Mouse (Mus musculus) spleen, adult 2 months (tissue): ENCODE results near the gene Arfgef3. TPM values are rescaled to one million over a fixed set of nuclear protein-coding genes. Genes with fewer than 3 reads are reported as not detected.

Experiments
- DNase-seq, 2 experiments: peaks; one replicate each; pipeline versions ENCODE4 v3.0.0 to v3.0.0-alpha.2; 2012 to 2021; ENCODE audit warnings: low spot score in 2 of 2, low read depth in 1 of 2
- H3K27ac ChIP-seq: fragments of 200-500 bp; 2 replicates; pipeline ENCODE4 v1.5.1; 2012; ENCODE audit warnings: low read length, inconsistent platforms; ENCODE audit not compliant: insufficient read depth
- H3K27me3 ChIP-seq: fragments of 200-500 bp; 2 replicates; pipeline ENCODE4 v1.6.1; 2012; ENCODE audit warnings: mild to moderate bottlenecking, moderate library complexity, low read length, inconsistent platforms; ENCODE audit not compliant: control insufficient read depth, insufficient read depth
- H3K36me3 ChIP-seq: fragments of 200-500 bp; 2 replicates; pipeline ENCODE4 v1.6.1; 2012; ENCODE audit warnings: mild to moderate bottlenecking, low read length, inconsistent platforms; ENCODE audit not compliant: control insufficient read depth, insufficient read depth
- H3K4me1 ChIP-seq: fragments of 200-500 bp; 2 replicates; pipeline ENCODE4 v1.6.1; 2011; ENCODE audit warnings: inconsistent platforms; ENCODE audit not compliant: control insufficient read depth, insufficient read depth, insufficient read length
- H3K4me3 ChIP-seq: fragments of 200-500 bp; 2 replicates; pipeline ENCODE4 v1.5.1; 2011; ENCODE audit warnings: mild to moderate bottlenecking, inconsistent platforms; ENCODE audit not compliant: insufficient read depth, insufficient read length; ENCODE audit errors: extremely low read depth
- CTCF ChIP-seq: fragments of 200-500 bp; IDR thresholded peaks from 2 replicates; pipeline ENCODE4 v1.5.1; 2011; ENCODE audit warnings: mild to moderate bottlenecking, inconsistent platforms; ENCODE audit not compliant: insufficient read depth, insufficient read length, insufficient replicate concordance; ENCODE audit errors: extremely low read depth
- POLR2A ChIP-seq: fragments of 200-500 bp; IDR thresholded peaks from 2 replicates; pipeline ENCODE4 v1.6.1; 2011; ENCODE audit warnings: low read depth, low read length, inconsistent platforms
- WGBS: fragments of 180-500 bp; shearing (Covaris S2); methylation state at CpG from one replicate; pipeline ENCODE4 v1.1.7; 2018; 5-methylcytosine and 5-hydroxymethylcytosine counted together
- polyA plus RNA-seq: library from polyadenylated mRNA; depleted of rRNA; stranded (reverse); fragments of >200 nt; gene quantifications from 2 replicates; pipeline ENCODE4 v1.2.3, GENCODE M21; 2012

Gene Arfgef3
- polyA plus RNA-seq, 1 experiment, result 0.19 TPM

DNA sequence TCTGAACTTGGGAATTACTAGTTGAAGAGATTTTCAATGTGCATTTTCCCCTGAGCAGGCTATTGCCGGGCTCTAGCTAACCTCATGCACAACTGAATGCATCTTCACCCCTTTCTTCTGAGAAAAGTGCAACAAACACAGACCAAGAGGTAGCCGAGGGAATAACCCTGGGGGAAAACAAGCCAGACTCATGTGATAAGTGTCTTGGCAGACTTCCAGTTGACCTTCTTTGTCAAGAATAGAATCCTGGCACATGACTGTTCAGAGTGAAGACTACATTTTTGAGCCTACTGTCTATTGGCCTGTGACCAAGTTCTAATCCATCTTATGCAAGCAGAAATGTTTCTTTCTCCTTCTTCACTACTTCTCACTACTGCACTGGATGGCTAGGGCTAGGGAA lies 55.5 kb downstream of the Arfgef3 start:
- no peaks in the 10 kb centered on the region for H3K4me1 ChIP-seq
- no peak overlapping the region for H3K4me3 ChIP-seq
- 63% methylated on average over 2 of the region's 2 CpGs for WGBS
- no peaks in the 10 kb centered on the region for H3K36me3 ChIP-seq
- H3K27me3 ChIP-seq, result no peaks in the 10 kb centered on the region
- no peak for TF ChIP-seq POLR2A
- no peak for TF ChIP-seq CTCF
- no peak for DNase-seq
- H3K27ac ChIP-seq, result no peak overlapping the region

DNA sequence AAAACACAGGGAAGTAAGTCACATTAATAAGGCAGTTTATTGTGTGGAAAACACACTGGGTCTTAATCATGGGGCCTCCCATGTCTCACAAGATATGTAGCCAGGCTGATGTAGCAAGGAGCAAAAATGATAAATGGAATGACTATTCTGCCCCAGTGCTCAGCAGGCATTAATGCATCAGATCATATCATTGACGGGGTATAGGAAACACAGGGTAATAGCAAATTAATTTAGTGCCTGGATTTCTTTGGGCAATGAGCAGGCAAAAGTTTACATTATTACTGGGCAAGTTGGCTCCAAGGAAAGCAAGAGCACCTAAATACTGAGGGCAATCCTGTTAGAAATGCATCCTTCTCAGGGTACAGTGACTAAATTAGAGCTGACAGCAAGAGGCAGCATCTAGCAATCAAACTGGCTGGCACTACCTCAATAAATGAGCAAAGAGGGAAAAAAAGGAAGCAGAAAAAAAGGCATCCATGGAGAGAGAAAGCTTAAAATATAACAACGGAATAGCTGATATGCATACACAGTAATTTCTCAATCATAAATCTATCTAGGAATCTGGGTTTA lies 62.3 kb downstream of the Arfgef3 start:
- no peak overlapping the region for H3K27ac ChIP-seq
- WGBS, result 92% methylated on average over 2 of the region's 2 CpGs
- H3K36me3 ChIP-seq, result no peaks in the 10 kb centered on the region
- TF ChIP-seq CTCF, result no peak
- no peak for TF ChIP-seq POLR2A
- H3K4me3 ChIP-seq, result no peak overlapping the region
- no peaks in the 10 kb centered on the region for H3K4me1 ChIP-seq
- no peaks in the 10 kb centered on the region for H3K27me3 ChIP-seq
- DNase-seq, result no peak

DNA sequence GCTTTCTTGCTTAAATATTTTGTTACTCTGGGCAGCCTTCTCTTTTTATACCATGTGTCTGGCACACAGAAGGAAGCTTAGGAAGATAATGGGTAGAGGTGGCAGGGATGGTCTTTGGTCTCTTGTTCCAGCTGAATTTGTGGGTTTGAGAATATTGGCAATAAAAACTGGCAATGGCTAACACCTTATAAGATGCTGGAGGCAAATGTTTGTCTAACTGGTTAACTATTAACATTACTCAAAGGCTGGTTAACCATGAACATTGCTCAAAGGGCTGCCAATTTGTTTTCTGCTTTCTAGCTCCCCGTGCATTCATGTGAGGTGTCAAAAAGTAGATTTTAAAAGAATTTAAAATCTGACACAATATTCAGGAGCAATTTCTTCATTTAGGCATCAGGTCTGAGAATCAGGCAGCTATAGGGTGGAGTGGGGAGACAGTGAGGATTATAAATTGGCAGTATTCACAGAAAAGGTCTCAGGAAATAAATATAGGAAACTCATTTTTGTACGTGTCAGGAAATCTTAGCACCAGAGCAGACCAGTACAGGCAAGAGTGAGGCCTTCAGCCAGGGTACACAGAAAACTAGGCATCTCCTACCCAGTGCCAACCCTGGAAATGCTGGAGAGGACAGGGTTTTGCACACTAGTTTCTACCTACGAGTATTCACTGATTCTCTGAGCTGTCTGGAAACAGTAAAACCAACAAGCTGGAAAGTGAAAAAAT lies 62.9 kb downstream of the Arfgef3 start:
- H3K36me3 ChIP-seq, result no peaks in the 10 kb centered on the region
- H3K4me3 ChIP-seq, result no peak overlapping the region
- TF ChIP-seq CTCF, result no peak
- TF ChIP-seq POLR2A, result no peak
- no peak for DNase-seq
- H3K27me3 ChIP-seq, result no peaks in the 10 kb centered on the region
- 82% methylated on average over 3 of the region's 3 CpGs for WGBS
- H3K27ac ChIP-seq, result no peak overlapping the region
- no peaks in the 10 kb centered on the region for H3K4me1 ChIP-seq

- TF ChIP-seq CTCF, result no peak
- no peak for TF ChIP-seq POLR2A
- Histone ChIP-seq H3K4me1 (no peaks in the 10 kb centered on the region), H3K36me3 (no peaks in the 10 kb centered on the region), H3K27me3 (no peaks in the 10 kb centered on the region), H3K4me3 (no peak overlapping the region), H3K27ac (no peak overlapping the region)
- DNase-seq, result no peak
- 45% methylated on average over 4 of the region's 4 CpGs for WGBS
Observed at GRCm38 (mm10) chr10:18678836-18679235, 64.9 kb downstream of the Arfgef3 start.

DNA sequence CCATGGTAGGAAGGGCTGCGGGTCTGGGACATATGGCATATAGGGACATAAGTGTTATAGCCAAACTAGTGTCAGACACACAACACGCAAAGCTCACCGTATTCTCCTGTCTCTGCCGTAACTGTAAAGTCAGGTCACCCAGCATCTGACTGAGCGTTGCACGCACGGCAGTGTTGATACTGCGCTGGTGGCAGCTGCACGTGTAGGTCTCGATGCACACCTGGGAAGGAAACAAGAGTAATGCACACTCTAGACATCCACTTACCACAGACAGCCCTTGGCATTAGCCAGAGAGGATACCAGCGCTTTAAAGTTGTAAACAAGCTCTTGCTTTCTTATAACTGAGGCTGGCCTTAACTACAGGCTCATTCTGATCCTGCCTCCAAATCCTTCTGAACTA lies 79.0 kb downstream of the Arfgef3 start:
- no peak overlapping the region for H3K4me3 ChIP-seq
- 84% methylated on average over 11 of the region's 11 CpGs for WGBS
- H3K4me1 ChIP-seq, result no peaks in the 10 kb centered on the region
- no peak for TF ChIP-seq CTCF
- no peak for TF ChIP-seq POLR2A
- DNase-seq, result no peak
- no peaks in the 10 kb centered on the region for H3K27me3 ChIP-seq
- H3K36me3 ChIP-seq, result no peaks in the 10 kb centered on the region
- H3K27ac ChIP-seq, result no peak overlapping the region

GRCm38 (mm10) chr10:18664016-18664415 lies 79.7 kb downstream of the Arfgef3 start:
- H3K4me3 ChIP-seq, result no peak overlapping the region
- no peak overlapping the region for H3K27ac ChIP-seq
- H3K36me3 ChIP-seq, result no peaks in the 10 kb centered on the region
- no peaks in the 10 kb centered on the region for H3K4me1 ChIP-seq
- TF ChIP-seq CTCF (no peak), POLR2A (no peak)
- DNase-seq, result no peak
- 71% methylated on average over 2 of the region's 2 CpGs for WGBS
- no peaks in the 10 kb centered on the region for H3K27me3 ChIP-seq

DNA sequence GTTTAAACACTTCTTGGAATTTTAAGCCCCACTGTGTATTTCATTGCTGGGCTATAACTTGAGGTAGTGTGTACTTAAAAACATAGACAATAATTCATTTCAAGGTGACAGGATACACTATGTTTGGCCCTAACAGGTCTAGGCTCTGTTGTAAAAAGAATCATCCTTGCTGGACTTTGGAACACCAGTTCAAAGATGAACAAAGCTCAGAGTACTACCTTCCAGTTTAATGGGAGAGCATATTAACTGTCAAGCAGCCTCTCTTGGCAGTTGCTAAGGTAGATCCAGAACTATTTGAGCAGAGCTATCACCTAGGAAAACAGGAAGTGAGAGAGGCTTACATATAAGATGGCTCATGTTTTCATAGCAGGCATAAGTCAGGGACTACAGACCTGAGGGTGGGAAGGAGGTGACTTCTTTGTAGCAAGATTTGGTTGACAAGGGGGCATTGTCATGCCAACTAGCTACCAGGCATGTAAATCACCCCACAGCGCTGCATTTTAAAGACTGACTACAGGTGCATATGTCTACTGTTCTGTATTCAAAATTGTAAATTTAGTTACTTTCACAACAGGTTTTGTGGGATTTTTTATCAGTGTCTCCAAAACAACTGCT lies 82.0 kb downstream of the Arfgef3 start:
- no peak overlapping the region for H3K27ac ChIP-seq
- H3K4me3 ChIP-seq, result no peak overlapping the region
- H3K27me3 ChIP-seq, result no peaks in the 10 kb centered on the region
- no peak for TF ChIP-seq CTCF
- TF ChIP-seq POLR2A, result no peak
- WGBS, result 94% methylated on average over 1 of the region's 1 CpGs
- no peak for DNase-seq
- no peaks in the 10 kb centered on the region for H3K36me3 ChIP-seq
- no peaks in the 10 kb centered on the region for H3K4me1 ChIP-seq
